Mouse (Mus musculus): ENCODE measurements around the gene Sgip1. TPM values are rescaled to one million over a fixed set of nuclear protein-coding genes. Genes with fewer than 3 reads are reported as not detected.

Gene Sgip1
- total RNA-seq, 2 experiments from 2014 or later, result 1.1 to 1.9 TPM

GRCm38 (mm10) chr4:102840062-102840798 is 99.1 kb downstream of the Sgip1 start:
- DNase-seq (ENCODE audit: low spot score), result peak; percentile 12

- DNase-seq (ENCODE audit: low spot score), result no peak
These were observed 100.0 kb downstream of the Sgip1 start for GRCm38 (mm10) chr4:102840956-102841729.

DNA sequence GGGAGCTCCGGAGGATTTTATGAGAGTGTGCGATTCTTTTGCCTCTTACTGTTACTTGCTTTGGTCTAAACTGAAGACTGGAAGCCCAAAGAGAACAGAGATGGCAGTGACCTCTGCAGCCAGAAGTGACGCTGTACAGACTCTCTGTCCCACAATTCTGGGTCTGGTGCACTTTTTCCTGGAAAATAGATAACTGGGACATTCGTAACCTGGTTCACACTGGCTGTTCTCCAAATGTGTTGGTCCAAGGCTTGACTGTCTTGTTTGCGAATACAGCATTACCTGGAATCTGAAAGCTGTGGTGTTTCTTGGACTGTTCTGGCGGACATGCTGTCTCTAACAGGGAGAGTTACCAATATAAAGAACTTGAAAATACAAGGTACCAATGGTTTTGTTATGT is 109.4 kb downstream of the Sgip1 start:
- DNase-seq (ENCODE audit: low spot score), result no peak

DNA sequence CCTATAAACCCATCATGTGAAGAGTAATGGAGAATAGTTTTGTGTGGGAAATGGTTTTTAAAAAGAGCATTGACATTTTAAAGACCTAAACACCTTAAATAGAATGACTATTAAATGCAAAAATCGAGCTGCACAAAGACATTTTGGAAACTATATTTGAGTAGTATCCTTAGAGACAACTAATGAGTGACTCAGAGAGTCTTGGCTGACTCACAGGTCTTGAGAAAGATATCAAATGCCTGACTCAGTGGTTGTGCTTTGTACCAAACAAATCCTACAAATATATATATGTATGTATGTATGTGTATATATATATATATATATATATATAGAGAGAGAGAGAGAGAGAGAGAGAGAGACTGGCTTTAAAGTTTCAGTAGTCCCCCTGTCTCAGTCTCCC is 110.1 kb downstream of the Sgip1 start:
- no peak for DNase-seq (ENCODE audit: low spot score)

DNA sequence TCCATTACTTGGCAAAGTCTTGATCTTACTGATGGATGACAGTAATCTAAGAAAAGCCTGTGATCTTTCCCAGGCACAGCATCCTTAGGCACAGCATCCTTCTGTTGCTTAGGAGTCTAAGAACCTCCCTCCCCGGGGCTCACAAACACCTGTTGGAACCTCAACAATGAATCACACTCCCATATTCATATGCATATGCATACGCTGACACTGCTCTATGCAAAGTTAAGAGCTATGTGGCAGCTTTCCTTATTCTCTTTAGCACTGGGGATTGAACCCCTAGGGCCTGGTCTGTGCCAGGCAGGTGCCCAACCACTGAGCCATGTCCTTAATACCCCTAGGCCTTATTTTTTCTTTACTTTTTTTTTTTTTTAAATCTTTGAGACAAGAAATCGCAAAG is 111.2 kb downstream of the Sgip1 start:
- DNase-seq (ENCODE audit: low spot score), result no peak

DNA sequence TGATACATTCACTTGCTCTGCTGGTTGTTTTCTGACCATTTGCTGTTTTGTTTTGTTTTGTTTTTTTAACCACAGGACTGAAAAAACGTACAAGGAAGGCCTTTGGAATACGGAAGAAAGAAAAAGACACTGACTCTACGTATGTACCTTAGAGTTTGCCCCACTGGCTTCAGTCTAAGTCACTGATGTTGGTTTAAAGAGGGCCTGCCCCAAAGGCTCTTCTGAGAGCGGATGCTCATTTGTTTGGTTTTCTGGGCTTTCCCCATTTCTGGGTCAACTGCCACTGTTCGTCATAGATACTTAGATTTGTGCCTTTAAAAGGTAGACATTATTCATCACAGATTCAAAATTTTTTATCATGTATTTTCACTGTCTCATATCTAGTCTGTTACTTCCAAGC is 111.7 kb downstream of the Sgip1 start:
- no peak for DNase-seq (ENCODE audit: low spot score)

DNA sequence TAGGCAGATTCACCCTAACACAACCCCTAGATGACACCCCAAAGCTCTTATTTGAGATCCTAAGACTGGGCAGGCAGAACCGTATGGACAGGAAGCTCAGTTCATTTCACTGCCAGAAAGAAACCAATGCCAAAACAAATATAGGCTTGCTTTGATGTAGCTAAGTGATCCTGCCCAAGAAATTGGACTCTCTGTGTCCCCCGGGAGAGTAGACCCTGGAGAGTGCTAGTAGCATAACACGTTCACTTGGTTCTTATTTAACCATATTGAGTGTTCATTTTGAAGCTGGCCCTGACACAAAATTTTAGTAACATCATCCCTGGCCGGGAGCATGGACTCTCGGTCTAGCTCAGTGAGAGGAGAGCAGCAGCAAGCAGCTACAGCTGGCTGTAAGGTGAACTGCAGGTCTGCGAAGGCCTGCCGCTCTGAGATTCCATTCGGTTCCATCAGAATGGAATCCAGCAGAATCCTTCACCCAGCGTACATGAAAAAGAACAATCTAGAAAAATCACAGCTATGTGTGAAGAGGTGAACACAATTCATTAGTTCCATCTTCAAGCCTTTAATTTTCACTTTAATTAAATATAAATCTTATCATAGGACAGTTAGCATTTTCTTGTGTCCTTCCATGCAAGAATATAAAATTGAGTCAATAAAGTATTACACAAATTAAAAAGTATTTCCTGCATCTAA is 112.4 kb downstream of the Sgip1 start:
- peak; percentile 33 for DNase-seq (ENCODE audit: low spot score)

DNA sequence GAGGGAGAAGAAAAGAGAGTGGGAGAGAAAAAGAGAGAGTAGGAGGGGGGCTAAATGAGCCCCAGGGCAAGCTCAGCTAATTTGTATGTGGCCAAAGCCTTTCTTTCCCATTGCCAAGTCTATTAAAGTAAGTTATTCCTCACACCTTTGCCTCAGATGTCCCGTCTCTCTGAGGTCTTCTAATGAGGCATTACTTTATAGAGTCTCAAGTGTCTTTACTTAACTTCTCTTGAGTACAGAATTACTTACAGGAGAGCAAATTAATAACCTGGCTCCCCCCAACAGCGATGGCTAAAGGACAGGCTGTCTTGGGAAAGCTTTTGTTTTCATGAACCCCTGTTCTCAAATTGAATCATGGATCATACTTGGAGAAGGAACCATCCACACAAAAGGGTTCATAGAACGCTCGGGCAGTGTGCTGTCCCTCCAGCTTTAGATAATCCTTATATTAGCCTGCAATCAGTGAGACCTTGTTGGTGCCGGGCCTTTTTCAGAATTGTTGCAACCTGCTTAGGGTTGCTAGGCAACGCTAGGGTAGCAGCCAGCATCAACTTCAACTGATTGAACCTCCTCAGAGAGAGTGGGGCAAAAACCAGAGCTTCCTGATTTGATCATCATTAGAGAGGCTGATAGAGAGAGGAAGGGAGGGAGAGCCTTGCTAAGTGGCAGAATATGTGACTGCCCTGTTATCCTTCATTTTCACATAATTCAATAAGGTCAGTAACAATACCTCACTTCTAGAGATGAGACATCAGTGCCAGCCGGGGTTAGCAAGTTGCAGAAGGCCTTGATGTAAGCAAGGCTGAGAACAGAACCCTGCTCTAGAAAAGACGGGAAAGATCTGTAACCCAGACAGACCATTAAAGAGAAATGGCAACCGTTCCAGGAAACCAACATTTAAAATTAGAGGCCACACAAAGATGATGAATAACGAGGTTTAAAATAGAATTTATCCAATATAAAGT is 114.1 kb downstream of the Sgip1 start:
- no peak for DNase-seq (ENCODE audit: low spot score)

DNA sequence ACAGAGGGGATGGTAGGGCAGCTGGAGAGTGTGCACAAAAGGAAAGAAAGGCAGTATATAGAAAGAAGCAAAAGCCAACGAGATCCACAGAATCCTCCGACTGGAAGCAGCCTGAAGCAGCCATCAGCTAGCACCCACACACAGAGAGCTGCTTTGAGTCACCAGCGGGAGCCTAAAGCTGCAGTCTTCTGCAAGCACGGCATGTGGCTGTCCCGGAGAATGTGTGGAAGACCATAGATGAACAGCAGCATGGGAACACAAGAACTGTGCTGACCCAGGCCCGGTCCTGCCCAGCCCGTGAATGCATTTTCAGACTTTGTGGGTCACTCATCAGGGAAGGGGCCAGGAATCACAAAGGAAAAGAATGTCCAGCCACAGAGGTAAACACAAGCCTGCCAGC is 115.0 kb downstream of the Sgip1 start:
- DNase-seq (ENCODE audit: low spot score), result no peak

DNA sequence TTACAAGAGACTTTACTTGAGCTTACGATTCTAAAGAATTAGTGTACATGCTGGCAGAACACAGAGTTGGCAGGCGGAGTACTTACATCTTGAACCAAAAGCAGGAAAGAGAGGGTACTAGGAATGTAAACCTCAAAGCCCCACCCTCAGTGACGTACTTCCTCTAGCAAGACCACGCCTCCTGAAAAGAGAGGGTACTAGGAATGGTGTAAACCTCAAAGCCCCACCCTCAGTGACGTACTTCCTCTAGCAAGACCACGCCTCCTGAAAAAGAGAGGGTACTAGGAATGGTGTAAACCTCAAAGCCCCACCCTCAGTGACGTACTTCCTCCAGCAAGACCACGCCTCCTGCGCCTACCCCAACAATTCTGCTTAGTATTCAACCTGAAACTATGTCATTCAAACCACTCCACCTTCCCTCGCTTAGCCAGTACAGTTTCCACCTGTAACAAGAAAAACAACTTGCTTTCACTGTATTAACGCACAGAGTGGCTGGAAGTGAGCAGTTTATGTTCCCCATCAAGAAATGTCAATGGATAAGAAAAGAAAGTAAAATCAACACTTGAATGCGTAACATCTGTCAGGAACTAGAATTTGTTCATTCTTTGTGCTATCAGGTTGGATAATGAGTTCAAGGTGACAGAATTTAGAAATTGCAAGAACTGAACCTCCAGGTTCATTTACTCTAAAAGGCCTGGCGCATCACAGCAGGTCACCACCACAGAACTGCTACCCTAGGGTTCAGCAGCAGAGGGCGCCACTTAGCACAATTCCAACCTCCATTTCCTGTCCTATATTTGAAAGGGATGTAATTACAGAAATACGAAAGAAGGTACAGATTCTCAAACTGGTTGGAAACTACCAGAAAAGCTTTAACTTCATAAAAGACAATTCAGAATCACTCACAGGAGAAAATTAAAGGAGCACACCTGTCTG is 118.4 kb downstream of the Sgip1 start:
- no peak for DNase-seq (ENCODE audit: low spot score)

DNA sequence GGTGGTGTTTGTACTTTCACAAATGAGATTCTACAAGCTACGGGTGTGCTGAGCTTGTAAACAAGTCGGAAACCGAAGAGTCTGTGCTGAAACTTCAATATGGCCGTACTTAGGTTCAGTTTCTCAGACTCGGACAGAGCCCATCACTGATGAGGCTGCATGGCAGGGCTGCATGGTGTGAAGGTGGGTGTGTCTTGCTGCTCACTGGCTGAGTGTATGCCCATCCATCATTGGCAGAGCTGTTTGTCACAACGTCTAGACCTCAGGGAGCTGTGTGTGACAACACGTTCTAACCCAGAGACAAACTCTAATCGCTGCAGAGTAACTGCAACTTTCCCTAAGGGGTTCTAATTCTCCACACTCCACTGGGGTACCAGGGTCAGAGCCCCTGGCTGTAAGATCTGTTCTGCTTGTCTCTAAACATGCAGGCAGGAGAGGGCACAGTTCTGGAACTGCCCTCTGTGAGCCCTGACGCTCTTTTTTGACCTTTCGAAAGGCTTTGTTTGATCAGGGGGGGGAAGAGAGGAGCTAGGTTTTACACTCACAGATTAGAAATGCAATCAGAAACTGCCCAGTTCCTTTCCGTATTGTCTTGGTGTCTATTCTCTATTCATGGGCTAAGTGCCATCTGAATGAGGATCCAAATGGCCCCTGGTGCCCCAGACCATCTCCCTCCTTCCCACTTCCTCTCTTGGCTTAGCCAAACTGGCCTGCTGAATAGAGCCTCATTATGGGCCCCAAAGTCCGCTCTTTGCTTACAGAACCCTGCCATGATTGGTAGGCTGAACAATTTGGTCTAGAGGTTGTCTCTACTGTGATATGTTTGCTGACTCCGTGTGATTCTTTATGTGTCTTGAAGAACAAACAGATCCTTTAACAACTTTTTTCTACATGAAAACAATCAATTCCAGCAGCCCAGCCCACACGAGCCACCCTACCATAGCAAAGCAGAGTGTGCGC is 121.9 kb downstream of the Sgip1 start:
- no peak for DNase-seq (ENCODE audit: low spot score)

DNA sequence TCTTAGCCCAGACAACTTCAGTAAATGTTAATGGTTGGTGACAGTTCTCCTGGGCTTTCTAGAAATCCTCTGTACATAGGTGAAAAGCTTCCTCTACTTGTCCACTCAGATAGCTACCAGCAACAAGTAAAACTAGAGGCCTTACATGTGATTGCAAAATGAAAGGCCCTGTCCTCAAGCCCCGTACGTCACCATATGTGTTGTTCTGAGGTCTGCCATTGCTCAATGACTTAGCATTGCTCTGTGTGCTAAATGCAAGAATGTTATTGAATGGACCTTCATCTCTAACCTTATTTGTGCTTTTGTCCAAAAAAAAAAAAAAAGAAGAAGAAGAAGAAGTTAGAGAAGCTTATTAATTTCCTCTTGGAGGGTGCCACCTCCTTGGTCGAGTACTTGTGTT is 125.4 kb downstream of the Sgip1 start:
- DNase-seq (ENCODE audit: low spot score), result no peak

DNA sequence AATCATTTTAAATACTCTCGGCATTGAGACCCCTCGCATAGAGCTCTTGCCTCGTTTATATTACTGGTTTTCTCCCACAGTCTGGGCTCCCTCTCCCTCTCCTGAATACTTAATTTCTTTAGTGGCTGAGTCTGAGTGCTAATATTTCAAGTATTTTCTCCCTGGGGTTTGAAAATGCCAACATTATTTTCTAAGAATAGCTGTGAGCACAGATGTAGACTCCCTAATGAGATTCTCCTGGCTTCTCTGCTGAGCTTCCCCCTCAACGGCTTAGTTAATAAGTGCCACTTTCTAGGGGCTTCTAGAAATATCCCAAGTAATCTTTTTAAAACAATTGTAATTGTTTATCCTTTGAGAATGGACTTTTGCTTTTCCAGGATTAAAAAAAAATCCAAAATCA is 130.2 kb downstream of the Sgip1 start:
- no peak for DNase-seq (ENCODE audit: low spot score)

DNA sequence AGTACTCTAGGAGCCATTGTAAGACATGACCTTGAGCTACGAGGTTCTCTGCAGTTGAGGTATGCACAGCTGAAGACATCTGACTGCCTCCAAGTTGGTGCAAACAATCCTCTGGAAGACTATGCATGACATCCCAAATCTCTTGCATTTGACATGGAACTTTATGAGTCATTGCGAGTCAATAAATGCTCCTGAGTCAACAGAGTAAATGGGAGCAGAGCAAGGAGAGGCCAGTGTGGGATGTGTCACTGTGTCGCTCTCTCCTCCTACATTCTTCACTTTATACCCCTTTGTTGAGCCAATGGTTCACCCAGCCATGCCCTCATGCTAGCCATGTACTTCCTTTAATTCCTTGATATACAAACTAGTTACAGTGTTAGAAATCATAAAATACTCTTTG is 142.0 kb downstream of the Sgip1 start:
- DNase-seq (ENCODE audit: low spot score), result no peak

- DNase-seq (ENCODE audit: low spot score), result no peak
These were observed 143.1 kb downstream of the Sgip1 start for GRCm38 (mm10) chr4:102884228-102884627.

DNA sequence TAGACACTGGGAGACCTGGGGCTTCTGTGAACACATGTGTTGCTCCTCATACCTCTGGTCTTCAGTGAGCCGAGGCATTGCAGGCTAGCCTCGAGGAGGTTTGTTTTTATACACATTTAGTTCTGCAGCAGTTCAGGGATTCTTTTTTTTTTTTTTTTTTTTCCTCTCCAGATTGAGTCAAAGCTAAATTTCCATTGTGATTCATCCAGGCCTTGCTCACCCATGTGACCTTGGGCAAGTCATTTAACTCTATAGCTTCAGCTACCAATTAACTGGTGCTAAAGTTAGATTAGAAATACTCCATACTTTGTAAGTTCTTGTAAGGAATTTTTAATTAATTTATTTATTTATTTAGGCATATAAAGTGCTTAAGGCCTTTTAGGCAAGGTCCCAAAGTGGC is 145.4 kb downstream of the Sgip1 start:
- no peak for DNase-seq (ENCODE audit: low spot score)

GRCm38 (mm10) chr4:102886902-102887301 is 145.8 kb downstream of the Sgip1 start:
- DNase-seq (ENCODE audit: low spot score), result no peak

GRCm38 (mm10) chr4:102887770-102888689 is 146.9 kb downstream of the Sgip1 start:
- DNase-seq (ENCODE audit: low spot score), result no peak
